In genomic region chr4:140986711-140987395, GRCm38 (mm10) we compare ENCODE assay signal across 8 mouse cellular contexts. TPM values are rescaled to one million over a fixed set of nuclear protein-coding genes. Genes with fewer than 3 reads are reported as not detected.
DNase-seq lines count a peak whose midpoint lies in the region; ATAC-seq lines count a peak whose summit lies in the region.

Gene Atp13a2 (plus strand): TSS chr4:140986873.

- peak within 1 kb of the TSS; percentile 98 for H3K9ac ChIP-seq in hindbrain, embryonic 12.5 days

- H3K4me1 ChIP-seq in hindbrain, embryonic 12.5 days: peaks cover 47% of the 10 kb centered on the region

- DNase-seq in Muller cell, postnatal 12 days (ENCODE audit: inconsistent ontology term): peak; percentile 92
- peak; percentile 94 for DNase-seq in cerebellum, adult 9-11 months
- DNase-seq in frontal cortex, postnatal 10 days (ENCODE audit: low spot score in 2 of 2): peak; percentile 84 to 91
- DNase-seq in layer of hippocampus, postnatal 14 days (ENCODE audit: low spot score in 2 of 2): peak; percentile 92 to 93
- DNase-seq in lung, postnatal 14 days: peak; percentile 93
- DNase-seq in retina, adult 2 months (ENCODE audit: low read depth, low spot score): peak; percentile 64
- DNase-seq in thymus, postnatal 36 days: peak; percentile 90

- under 1% methylated on average over 56 of the region's 58 CpGs for WGBS in hindbrain, embryonic 12.5 days

- H3K27ac ChIP-seq in hindbrain, embryonic 12.5 days: peak within 1 kb of the TSS; percentile 82

- peak within 1 kb of the TSS; percentile 86 for H3K4me2 ChIP-seq in hindbrain, embryonic 12.5 days (replicated peaks)

- peaks cover 5% of the 10 kb centered on the region; the same call in 1 of the 2 replicates for H3K36me3 ChIP-seq in hindbrain, embryonic 12.5 days

- H3K9me3 ChIP-seq in hindbrain, embryonic 12.5 days (replicated peaks): 0 out of 2 replicates have a peak, but pooled peaks cover under 1% of the 10 kb centered on the region

- no peaks in the 10 kb centered on the region for H3K27me3 ChIP-seq in hindbrain, embryonic 12.5 days

- ATAC-seq in hindbrain, embryonic 12.5 days (ENCODE audit: low FRiP score): peak; percentile 89

- H3K4me3 ChIP-seq in hindbrain, embryonic 12.5 days: peak within 1 kb of the TSS; percentile 90

RNA-seq across cellular contexts. Expression of gene Atp13a2, which starts in this region (rescaled TPM):
- 110 and 113 TPM in 2 replicates for polyA plus RNA-seq in hindbrain, embryonic 12.5 days (2016; fragmentation: Nextera tagmentation; extraction: Ambion mirVana)
- total RNA-seq in layer of hippocampus, postnatal 14 days (2021): 100 to 1,000 TPM; 206 to 215 TPM

Comparison
In these comparisons a context has a peak if more than half of its experiments do, and no peak if none do; other contexts are left out.
1. Peak in every context shown above with its lines: DNase-seq, ATAC-seq, H3K4me3 ChIP-seq and H3K27ac ChIP-seq.